Mouse (Mus musculus) CH12.LX (cell line): ENCODE results near the gene Cmtm6.

Experiments used
- CTCF ChIP-seq, 2 experiments: IDR thresholded peaks in 1 of 2; conservative IDR thresholded peaks in 1 of 2; 2 replicates each; pipeline ENCODE4 v1.5.1; 2011 to 2012; ENCODE audit warnings: low read depth in 2 of 2, low read length in 2 of 2, improper control_type of control experiment in 1 of 2, inconsistent platforms in 1 of 2, mild to moderate bottlenecking in 1 of 2, moderate library complexity in 1 of 2
- E2F4 ChIP-seq: IDR thresholded peaks from 2 replicates; pipeline ENCODE4 v1.6.1; 2011; ENCODE audit warnings: low read depth, low read length, improper control_type of control experiment; ENCODE audit not compliant: insufficient replicate concordance
- EP300 ChIP-seq: IDR thresholded peaks from 2 replicates; pipeline ENCODE4 v1.6.1; 2011; ENCODE audit warnings: low read length, improper control_type of control experiment
- JUND ChIP-seq: conservative IDR thresholded peaks from 2 replicates; pipeline ENCODE4 v1.6.1; 2011; ENCODE audit warnings: low read depth, low read length, improper control_type of control experiment
- MAFK ChIP-seq: IDR thresholded peaks from 2 replicates; pipeline ENCODE4 v1.6.1; 2011; ENCODE audit warnings: low read length, improper control_type of control experiment; ENCODE audit not compliant: insufficient replicate concordance
- MYC ChIP-seq: IDR thresholded peaks from 2 replicates; pipeline ENCODE4 v1.6.1; 2011; ENCODE audit warnings: low read depth, mild to moderate bottlenecking, improper control_type of control experiment, low read length
- POLR2A ChIP-seq: IDR thresholded peaks from 2 replicates; pipeline ENCODE4 v1.6.1; 2011; ENCODE audit warnings: low read depth, mild to moderate bottlenecking, improper control_type of control experiment, low read length
- POLR2AphosphoS2 ChIP-seq: IDR thresholded peaks from 2 replicates; pipeline ENCODE4 v1.6.1; 2011; ENCODE audit warnings: low read depth, low read length, improper control_type of control experiment
- SMC3 ChIP-seq: IDR thresholded peaks from 2 replicates; pipeline ENCODE4 v1.6.1; 2011; ENCODE audit warnings: low read depth, low read length, improper control_type of control experiment

DNA sequence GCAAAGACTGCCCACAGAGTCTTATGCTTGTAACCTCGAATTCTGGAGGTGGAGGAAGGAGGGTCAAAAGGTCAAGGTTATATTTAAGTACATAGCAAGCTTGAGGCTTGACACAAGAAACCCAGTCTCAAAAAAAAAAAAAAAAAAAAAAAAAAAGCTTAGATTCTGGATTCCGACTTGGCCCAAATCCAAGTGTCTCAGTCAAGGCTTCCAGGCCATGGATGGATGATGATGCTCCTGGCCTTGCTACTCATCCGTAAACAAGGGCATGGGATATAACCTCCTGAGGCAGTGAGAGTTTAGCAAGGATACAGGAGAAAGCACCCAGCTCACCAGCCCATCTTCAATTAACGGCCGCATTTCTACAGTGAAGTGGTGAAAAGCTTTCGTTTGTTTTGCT is 43.7 kb downstream of the Cmtm6 start:
- no peak for TF ChIP-seq E2F4
- no peak for TF ChIP-seq CTCF (conservative IDR thresholded peaks at IDR 0.05 in 1 of 2, IDR thresholded peaks at IDR 0.05 in 1 of 2; ENCODE audit: low read depth in 2 of 2, low read length in 2 of 2)
- TF ChIP-seq POLR2AphosphoS2: no peak
- TF ChIP-seq EP300: no peak
- no peak for TF ChIP-seq JUND
- no peak for TF ChIP-seq MAFK
- no peak for TF ChIP-seq MYC
- no peak for TF ChIP-seq SMC3
- no peak for TF ChIP-seq POLR2A
